ENCODE assay signal across 19 mouse cellular contexts in the genomic region with DNA sequence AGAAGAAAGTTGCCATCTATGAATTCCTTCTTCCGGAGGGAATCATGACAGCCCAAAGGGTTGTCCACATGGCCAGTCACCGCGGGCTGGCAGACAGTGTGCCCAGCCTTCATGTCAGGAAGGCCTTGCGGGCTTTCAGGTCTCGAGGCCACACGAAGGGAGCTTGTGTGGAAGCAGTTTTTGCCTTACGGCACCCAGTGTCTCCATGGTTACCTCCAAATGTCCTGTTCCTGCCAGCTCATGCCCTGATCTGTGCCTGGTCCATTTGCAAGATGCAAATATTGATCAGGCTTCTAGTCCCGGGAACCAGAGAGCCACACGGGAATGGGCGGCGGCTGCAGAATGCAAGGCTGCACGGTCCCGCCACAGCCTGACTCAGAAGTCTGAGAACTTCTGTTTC.
"Had no signal": no experiment of that assay in that cellular context is flagged by ENCODE, and none has a peak within 500 bp of the region (broad histone marks: within the 10 kb centered on the region; RNA-seq: fewer than 3 reads in every experiment).

No protein-coding gene starts in this region.

- ATAC-seq: midbrain, embryonic 13.5 days; midbrain, embryonic 16.5 days had no signal

- DNase-seq: kidney, adult 2 months; kidney, postnatal 25 days; layer of hippocampus, adult 9-11 months; layer of hippocampus, postnatal 36 days; liver, embryonic 13.5 days; lung, adult 2 months; lung, postnatal 14 days; lung, postnatal 4 days; retina, postnatal 1 day; right cerebral cortex, postnatal 25 days; spleen, adult 18-20 months; thymus, adult 18-20 months; thymus, postnatal 4 days had no signal

- H3K27me3 ChIP-seq: liver, embryonic 13.5 days; midbrain, embryonic 13.5 days; stomach, embryonic 15.5 days had no signal

- H3K27ac ChIP-seq: kidney, postnatal 0 days; layer of hippocampus, adult 2 months; left cerebral cortex, adult 2 months; liver, embryonic 13.5 days; midbrain, embryonic 13.5 days; stomach, embryonic 15.5 days had no signal

- H3K4me1 ChIP-seq: liver, embryonic 13.5 days; midbrain, embryonic 13.5 days; stomach, embryonic 15.5 days had no signal

- H3K4me2 ChIP-seq: liver, embryonic 13.5 days; midbrain, embryonic 13.5 days; stomach, embryonic 15.5 days had no signal

- H3K9me3 ChIP-seq: liver, embryonic 13.5 days; stomach, embryonic 15.5 days had no signal

- H3K9ac ChIP-seq: liver, embryonic 13.5 days; midbrain, embryonic 13.5 days; stomach, embryonic 15.5 days had no signal

- H3K4me3 ChIP-seq: layer of hippocampus, adult 2 months; left cerebral cortex, adult 2 months; liver, embryonic 13.5 days; midbrain, embryonic 13.5 days; stomach, embryonic 15.5 days had no signal

- H3K36me3 ChIP-seq: liver, embryonic 13.5 days; midbrain, embryonic 13.5 days; stomach, embryonic 15.5 days had no signal
